Mouse (Mus musculus) 3T3-L1 (cell line): Measurements from ENCODE around the gene Higd1b.

Experiments used
- DNase-seq: peaks from one replicate; pipeline ENCODE4 v3.0.0-alpha.2; 2015; ENCODE audit warnings: low read depth, low spot score

The Higd1b gene

DNA sequence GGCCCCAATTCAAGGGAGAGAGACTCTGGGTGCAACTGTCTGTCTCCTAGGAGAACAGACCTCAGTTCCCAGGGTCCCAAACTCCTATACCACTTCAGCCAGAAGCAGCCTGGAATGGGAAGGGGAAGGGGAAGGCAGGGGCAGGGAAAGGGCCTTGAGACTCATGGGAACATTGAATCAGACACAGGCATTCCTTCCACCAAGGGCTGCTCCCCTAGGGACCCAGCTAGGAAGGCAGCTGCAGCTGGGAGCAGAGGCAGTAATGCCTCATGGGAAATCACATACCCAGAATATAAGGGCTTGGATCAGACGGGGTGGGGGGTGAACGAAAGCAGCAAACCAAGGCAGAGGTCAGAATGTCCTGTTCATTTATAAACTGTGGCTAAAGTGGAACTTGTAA, 2.5 kb downstream of the Higd1b start:
- DNase-seq: no peak

DNA sequence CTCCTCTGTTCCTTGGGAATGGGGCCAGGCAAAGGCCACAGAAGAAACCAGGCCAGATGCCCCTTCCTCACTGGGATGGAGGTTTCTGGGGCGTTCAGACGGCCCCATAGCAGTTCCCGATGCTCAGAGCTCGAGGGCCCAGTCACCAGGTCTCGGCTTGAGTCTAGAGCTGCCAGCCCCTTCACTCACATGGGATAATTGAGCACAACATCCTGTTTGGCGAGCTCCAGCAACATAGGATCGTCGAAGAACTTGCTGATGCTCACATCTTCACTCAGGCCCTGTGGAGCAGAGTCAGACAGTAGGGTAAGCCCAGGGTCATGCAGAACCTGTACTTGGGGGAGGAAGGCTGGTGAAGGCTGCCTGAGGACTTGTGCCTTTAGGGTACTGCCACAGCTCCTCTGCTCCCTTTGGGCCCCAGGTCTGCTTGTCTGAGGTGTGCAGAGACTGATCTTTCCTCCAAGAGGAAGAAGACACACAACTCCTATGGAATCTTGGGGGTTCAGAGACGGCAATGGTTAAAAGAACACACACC, 3.0 kb downstream of the Higd1b start:
- DNase-seq: no peak

DNA sequence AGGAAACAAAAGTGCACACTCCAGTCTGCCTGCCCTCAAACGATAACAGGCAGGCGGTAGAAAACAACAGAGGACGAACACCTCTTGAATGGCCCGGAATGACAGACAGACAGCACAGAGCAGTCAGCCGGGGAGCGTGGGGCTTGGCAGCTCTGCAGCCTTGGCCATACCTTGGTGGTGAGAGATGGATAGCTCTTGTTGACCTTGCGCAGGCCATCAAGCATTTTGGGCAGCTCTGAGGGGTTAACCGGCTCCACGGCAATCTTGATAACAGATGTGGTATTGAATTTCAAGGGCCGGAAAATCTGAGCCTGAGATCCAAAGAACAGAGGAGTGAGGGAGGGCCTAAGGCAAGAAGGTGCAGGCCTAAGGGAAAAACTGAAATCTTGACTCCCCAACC, 10.3 kb downstream of the Higd1b start:
- no peak for DNase-seq

DNA sequence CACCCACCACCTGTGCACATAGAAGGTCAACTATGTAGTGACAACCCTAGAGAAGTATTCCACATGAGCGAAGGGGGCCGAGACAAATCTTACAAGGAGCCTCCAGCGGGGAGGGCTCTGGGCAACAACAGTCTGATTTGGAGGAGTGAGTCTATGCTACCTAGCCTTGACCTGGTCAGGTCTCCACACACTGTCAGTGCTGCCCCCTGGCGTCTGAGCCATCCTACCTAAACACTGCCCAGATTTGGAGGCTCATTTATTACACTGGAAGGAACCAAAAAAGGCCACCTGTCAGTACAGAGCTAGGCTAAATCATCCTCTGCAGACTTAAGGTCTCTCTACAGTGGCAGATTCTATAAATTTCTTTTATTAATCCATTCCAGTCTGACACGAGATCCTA, 16.2 kb downstream of the Higd1b start:
- DNase-seq: peak; percentile 72

DNA sequence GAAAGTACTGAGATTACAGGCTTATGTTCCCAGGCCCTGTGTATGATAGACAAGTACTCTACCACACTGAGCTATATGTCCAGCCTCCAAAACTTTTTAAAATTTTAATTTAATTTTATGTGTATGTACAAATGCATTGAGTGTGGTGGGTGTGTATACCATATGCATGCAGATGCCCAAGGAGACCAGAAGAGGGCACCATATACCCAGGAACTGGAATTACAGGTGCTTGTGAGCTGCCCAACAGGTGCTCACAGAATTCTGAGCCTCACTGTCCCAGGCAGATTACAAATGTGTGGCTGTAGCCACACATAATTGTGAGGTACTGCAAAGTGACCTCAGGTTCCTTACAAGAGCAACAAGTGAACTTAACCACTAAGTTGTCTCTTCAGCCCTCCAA, 18.1 kb downstream of the Higd1b start:
- peak; percentile 24 for DNase-seq

DNA sequence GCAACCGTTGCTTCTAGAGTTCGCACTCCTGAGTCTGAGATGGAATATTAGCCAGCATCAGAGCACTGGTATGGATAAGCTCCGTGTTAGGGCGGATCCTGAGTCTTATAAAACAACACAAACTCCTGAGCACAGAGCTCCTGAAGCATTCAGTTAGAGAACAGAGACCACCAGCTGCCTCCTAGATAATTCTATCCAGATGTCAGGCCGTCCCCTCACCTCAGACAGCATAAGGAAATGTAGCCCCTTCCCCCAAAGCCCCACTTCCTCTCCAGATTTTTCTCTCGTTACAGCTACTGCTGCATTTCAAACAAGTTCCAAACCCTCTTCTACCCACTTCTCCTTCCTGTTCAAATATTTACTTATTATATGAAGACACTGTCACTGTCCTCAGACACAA, 20.3 kb downstream of the Higd1b start:
- DNase-seq: no peak

DNA sequence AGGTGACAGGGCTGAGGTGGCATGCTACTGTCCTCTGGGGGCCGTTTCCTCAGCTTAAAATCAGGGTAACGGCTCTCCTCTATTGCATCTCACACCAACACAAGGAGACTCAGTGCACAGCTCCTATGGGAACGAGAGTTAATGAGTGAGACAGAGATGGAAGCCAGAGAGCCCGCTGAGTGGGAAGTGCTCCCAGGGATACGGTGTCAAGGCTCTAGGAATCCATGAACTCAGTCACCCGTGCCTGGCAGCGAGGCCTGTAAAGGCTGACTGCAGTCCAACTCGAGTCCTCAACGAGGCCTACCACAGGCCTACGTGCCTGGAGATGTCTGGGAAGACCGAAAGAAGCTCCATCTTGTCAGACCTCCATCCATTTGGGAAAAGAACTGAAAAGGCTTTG, 23.3 kb downstream of the Higd1b start:
- no peak for DNase-seq

DNA sequence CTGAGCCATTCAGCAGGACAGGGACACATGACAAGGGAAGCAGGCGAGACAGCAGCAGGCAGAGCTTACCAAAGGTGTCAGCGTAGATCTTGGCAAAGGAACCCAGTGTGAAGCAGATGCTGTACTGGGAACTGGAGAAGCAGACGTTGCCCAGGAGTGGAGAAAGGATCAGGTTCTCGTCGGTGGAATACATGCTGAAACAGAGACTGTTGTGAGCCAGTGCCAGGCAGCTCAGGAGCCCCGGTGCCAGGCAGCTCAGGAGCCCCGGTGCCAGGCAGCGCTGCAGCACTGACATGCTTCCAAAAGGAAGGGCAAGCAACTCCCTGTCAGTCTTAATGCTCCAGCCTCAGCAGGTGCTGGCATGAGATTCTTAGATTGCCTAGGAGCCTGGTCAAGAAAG, 24.3 kb downstream of the Higd1b start:
- DNase-seq: no peak

DNA sequence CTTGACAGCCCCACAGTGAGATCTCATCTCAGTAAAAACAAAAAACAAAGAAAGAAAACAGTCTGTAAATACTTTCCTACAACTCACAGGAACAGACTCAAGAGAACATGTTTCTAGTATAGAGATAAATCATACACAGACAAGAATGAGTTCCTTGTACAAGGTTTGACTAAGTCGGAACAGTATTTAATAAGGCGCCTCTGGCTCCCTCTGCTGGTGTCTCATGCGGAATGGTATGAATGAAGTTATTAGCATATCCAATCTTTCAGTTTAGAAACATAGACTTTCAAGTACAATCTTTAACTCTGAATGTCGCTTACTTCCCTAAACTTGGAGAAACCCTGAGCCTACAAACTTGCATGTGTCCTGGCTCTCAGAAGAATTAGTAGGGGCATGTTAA, 28.6 kb downstream of the Higd1b start:
- peak; percentile 88 for DNase-seq

DNA sequence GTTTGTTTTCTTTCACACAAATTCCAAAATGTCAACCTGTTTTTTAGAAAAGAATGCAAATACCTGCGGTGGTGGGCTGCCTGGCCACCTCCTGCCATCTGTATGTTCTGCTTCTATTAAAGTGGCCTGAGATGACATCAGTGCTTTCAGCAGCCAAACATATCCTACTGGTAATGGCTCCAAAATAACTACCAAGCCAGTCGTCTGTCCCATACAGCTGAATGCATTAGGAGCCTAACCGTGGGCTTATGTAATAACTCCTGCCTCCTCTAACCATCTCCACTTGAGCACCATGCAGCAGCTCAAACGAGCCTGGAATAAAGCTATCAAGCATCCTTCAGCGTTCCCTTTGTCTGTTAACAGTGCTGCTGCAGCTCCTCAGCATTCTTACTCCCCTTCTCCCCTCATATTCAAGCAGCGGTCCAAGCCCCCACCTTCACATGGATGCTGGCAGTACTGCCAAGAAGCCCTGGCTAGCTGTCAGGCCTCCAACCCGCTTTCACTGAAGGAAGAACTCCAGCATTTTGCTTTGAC, 39.2 kb downstream of the Higd1b start:
- no peak for DNase-seq

DNA sequence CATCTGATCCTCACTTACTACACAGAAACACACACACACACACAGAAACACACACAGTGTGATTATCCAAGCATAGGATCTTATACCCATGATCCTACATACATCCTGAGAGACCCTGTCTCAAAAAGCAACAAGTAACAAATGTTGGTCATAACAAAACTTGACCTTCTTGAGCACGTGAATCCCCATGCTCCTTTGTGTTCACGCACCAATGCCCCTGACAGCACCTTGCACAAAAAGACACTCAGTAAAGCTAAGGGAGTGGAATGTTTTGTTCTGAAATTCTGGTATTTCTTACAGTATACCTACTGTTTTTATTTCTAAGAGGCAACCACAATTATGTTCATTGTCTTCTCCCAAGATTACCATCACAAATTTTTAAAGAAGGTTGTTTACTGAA, 43.9 kb downstream of the Higd1b start:
- no peak for DNase-seq

DNA sequence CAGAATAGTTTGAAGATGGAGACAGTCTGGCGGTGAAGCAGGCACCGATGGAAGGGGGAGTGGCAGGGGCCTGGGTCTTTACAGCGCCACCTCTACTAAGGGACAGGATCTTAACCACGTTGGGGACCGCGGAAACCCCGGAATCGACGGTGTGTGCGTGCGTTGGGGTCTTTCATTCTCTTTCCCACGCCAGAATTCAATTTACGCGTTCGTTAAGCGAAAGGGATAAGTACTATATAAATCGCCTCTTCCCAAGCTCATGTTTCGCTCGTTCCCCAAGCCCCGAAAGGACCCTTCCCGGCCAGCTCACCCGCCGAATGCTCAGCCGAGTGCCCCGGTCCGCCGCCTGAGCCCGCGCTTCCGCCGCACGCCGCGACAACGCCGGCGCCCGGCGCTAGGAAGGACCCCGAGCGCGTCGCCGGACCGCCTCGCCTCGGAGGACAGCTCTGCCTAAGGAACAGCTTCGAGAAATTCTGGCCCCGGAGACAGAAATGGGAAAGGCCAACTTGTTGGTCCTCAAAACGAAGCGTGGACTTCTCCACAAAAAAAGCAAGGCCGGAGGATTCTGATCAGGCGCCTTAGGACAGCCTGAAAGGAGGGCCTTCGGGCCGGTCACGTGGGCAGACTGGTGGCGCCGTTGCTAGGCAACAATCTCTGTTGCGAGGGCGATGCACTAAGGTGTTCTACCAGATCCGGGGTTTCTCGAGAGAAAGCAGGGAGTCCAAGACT, 45.1 kb downstream of the Higd1b start, which contains the start of the genes Eftud2 and Ccdc103:
TSS of gene Eftud2 (minus strand) at position 401 of the 729 bp plus-strand sequence.
TSS of gene Ccdc103 (plus strand) at position 620 of the 729 bp plus-strand sequence.
- peak; percentile 95 for DNase-seq

DNA sequence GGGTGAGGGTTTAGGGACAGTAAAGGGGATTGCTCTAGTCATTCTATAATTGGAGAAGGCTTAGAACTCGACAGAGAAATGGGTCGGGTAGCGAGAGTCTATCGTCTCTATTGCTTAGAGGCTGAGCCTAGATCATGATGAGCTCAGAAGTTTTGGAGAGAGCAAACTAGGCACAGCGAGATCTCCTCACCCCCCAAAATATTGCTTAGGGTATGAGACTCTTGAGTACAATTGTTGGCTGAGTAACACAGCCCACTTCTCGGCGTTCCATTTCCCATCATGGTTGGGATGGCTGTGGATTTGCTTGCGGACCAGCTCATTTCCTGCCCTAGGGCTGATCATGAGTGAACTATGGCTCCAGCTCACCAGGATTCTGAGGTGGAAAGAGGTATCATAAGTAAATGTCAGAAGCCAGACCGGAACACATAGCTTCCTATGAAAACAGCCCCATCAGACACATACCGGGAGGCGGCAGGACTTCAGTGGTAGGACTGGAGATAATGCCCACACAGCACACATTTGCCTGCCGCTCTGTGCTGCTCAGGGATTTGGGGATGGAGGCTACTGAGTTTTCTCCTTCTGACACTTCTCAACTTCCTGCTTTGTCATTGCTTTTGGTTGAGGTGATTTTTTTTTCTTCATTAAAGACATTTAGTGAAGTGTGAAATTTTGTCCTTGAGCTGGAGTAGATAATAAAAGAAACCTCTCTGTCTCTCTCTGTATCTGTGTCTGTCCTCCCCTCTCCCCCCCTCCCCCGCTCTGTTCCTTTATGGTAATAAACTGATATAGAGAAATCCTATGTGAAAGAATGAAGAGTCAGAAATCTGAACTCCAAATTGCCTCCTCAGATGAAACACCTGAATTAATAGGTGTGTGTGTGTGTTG, 45.9 kb downstream of the Higd1b start:
- DNase-seq: no peak

DNA sequence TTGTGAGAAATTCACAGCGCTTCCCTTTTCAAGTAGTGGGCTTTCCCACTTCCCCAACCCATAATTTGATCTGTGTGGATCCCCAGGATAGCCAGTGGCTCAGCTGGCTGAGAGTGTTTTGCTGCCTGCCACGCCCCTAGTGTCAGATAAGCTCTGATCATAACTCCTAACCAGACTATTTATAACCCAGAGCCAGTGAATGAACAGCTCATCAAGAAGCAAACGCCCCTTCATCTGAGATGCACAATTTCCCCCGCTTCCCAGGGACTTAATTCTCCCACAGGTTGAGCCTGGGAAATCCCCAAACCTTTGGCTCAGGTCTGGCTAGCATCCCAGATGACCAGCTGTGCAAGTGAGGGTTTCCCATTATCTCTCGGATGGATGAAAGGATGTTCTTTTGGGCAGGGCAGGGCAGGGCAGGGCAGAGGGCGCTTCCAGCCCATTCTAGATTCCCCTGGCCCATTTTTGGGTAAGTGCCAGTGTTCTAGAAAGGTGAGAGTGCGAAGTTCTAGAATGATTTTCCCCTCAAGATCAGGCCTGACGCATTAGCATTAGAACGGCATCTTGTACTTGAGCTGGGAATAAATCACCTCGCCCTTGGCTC, 49.1 kb downstream of the Higd1b start, which contains the start of gene Fam187a:
TSS of gene Fam187a (plus strand) at position 554 of the 604 bp plus-strand sequence.
- peak; percentile 46 for DNase-seq

DNA sequence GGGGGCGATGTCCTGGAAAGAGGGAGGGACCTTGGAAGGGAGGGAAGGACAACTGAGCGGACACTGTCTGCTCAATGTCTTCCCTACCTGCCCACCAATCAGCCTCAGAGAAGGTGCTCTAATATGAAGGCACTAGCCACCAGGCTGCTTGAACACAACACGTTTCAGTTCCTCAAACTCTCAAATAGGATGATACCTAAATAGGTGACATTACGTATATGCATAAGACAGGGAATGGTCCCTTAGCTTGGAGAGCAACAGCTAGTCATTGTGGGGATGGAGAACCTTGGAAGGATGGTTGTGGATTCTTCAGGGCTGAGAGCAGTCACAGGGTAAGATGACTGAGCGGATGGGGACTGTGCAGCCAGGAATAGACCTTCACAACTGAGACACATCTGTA, 51.8 kb downstream of the Higd1b start:
- no peak for DNase-seq
